Mouse (Mus musculus): ENCODE measurements around the gene Gm19935. TPM values are rescaled to one million over a fixed set of nuclear protein-coding genes. Genes with fewer than 3 reads are reported as not detected.

The Gm19935 gene
- not detected in 2 replicates for polyA plus RNA-seq (2014; fragmentation: Nextera tagmentation; extraction: Ambion mirVana)

DNA sequence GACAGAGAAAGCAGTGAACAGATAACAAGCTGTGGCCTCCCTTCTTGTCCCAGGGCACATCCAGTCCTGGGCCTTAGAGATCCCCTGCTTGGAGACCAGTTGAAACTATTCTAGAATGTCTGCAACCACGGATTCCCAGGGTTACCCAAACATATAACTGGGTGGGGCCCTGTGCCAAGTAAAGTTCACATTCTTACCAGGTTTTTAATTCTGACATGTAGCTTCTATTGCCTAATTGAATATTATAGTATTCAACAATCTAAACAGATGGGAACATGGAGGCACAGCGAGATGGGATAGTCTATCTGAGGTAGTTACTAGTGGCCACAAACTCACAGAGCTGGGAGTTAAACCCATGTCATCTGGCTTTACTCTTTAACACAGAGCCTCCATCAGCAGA lies at the start of gene Gm19935:
Gene Gm19935 (minus strand): TSS at position 101 of the 400 bp plus-strand sequence.
- 81% methylated on average over 2 of the region's 2 CpGs for WGBS (ENCODE audit: insufficient replicate concordance)
- no peak for ATAC-seq (replicated peaks; ENCODE audit: insufficient number of reproducible peaks, low FRiP score, low TSS enrichment)

DNA sequence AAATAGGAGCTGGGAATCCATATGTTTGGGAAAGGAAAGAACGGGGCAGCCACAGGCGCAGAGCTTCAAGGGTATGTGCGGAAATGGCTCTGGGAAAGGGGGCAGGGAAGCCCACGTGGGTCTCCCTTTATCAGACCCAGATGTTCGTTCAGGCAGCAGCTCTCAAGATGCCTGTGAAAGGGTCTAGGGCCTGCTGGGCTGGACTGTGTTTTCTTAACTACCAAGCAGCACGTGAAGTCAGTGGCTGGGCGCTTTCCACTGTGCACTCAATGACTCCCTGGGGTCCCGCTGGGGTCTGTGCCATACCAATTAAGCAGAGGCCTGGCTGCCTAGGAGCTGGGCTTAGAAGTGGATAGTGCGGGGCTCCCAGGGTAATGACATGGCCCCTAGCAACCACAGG lies 44.8 kb upstream of the Gm19935 start:
- H3K36me3 ChIP-seq (ENCODE audit: control insufficient read depth, insufficient read depth, low read length) = no peaks in the 10 kb centered on the region
- no peaks in the 10 kb centered on the region for H3K27me3 ChIP-seq (ENCODE audit: control insufficient read depth, insufficient read depth, low read length)
- ATAC-seq (replicated peaks; ENCODE audit: insufficient number of reproducible peaks, low FRiP score, low TSS enrichment) = peak; percentile 81
- WGBS (ENCODE audit: insufficient replicate concordance) = 4% methylated on average over 9 of the region's 9 CpGs
- no peak overlapping the region for H3K4me3 ChIP-seq (ENCODE audit: low read depth, low read length)
- no peak overlapping the region for H3K9ac ChIP-seq (ENCODE audit: low read depth, low read length)
- H3K9me3 ChIP-seq (replicated peaks; ENCODE audit: control insufficient read depth, low read length) = no peaks in the 10 kb centered on the region
- H3K27ac ChIP-seq (ENCODE audit: low read depth, low read length) = peak overlapping the region; percentile 65
- peak overlapping the region; percentile 24 for H3K4me2 ChIP-seq
- peaks cover 14% of the 10 kb centered on the region for H3K4me1 ChIP-seq (ENCODE audit: control insufficient read depth, insufficient read depth, low read length)

More for the DNA sequence above, at the start of gene Gm19935:
- no peak within 1 kb of the TSS for H3K27ac ChIP-seq (ENCODE audit: low read depth, low read length)
- no peaks in the 10 kb centered on the region for H3K27me3 ChIP-seq (ENCODE audit: control insufficient read depth, insufficient read depth, low read length)
- no peak within 1 kb of the TSS for H3K4me3 ChIP-seq (ENCODE audit: low read depth, low read length)
- H3K36me3 ChIP-seq (ENCODE audit: control insufficient read depth, insufficient read depth, low read length) = no peaks in the 10 kb centered on the region
- H3K9ac ChIP-seq (ENCODE audit: low read depth, low read length) = no peak within 1 kb of the TSS
- peaks cover 2% of the 10 kb centered on the region; the same call in 1 of the 2 replicates for H3K9me3 ChIP-seq (replicated peaks; ENCODE audit: control insufficient read depth, low read length)
- H3K4me1 ChIP-seq (ENCODE audit: control insufficient read depth, insufficient read depth, low read length) = no peaks in the 10 kb centered on the region
- no peak within 1 kb of the TSS for H3K4me2 ChIP-seq

- Histone ChIP-seq H3K4me1 (ENCODE audit: control insufficient read depth, insufficient read depth, low read length) (peaks cover 14% of the 10 kb centered on the region), H3K36me3 (ENCODE audit: control insufficient read depth, insufficient read depth, low read length) (no peaks in the 10 kb centered on the region), H3K4me2 (peak overlapping the region; percentile 24), H3K4me3 (ENCODE audit: low read depth, low read length) (no peak overlapping the region), H3K9ac (ENCODE audit: low read depth, low read length) (no peak overlapping the region), H3K27ac (ENCODE audit: low read depth, low read length) (peak overlapping the region; percentile 65), H3K9me3 (replicated peaks; ENCODE audit: control insufficient read depth, low read length) (no peaks in the 10 kb centered on the region), H3K27me3 (ENCODE audit: control insufficient read depth, insufficient read depth, low read length) (no peaks in the 10 kb centered on the region)
- 14% methylated on average over 9 of the region's 9 CpGs for WGBS (ENCODE audit: insufficient replicate concordance)
- ATAC-seq (replicated peaks; ENCODE audit: insufficient number of reproducible peaks, low FRiP score, low TSS enrichment) = 0 out of 2 replicates have a peak, but pooled peaks have one; percentile 8
Measured at GRCm38 (mm10) chr8:90861266-90861944, 44.2 kb upstream of the Gm19935 start.

DNA sequence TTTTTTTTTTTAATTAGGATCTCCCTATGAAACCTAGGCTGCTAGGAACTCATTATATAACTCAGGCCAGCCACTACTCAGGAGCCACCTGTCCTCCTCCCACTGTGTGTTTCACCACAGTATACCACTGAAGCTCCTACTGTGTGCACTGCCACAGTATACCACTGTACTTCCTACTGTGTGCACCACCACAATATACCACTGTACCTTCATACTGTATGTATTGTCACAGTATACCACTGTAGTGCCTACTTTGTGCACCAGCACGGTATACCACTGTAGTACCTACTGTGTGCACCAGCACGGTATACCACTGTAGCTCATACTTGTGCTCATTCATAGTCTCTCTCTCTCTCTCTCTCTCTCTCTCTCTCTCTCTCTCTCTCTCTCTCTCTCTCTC lies 40.9 kb upstream of the Gm19935 start:
- H3K4me3 ChIP-seq (ENCODE audit: low read depth, low read length) = no peak overlapping the region
- no peaks in the 10 kb centered on the region for H3K9me3 ChIP-seq (replicated peaks; ENCODE audit: control insufficient read depth, low read length)
- 94% methylated on average over 2 of the region's 2 CpGs for WGBS (ENCODE audit: insufficient replicate concordance)
- H3K4me2 ChIP-seq = no peak overlapping the region
- no peak for ATAC-seq (replicated peaks; ENCODE audit: insufficient number of reproducible peaks, low FRiP score, low TSS enrichment)
- H3K9ac ChIP-seq (ENCODE audit: low read depth, low read length) = no peak overlapping the region
- no peaks in the 10 kb centered on the region for H3K36me3 ChIP-seq (ENCODE audit: control insufficient read depth, insufficient read depth, low read length)
- no peak overlapping the region for H3K27ac ChIP-seq (ENCODE audit: low read depth, low read length)
- H3K27me3 ChIP-seq (ENCODE audit: control insufficient read depth, insufficient read depth, low read length) = no peaks in the 10 kb centered on the region
- peaks cover 17% of the 10 kb centered on the region for H3K4me1 ChIP-seq (ENCODE audit: control insufficient read depth, insufficient read depth, low read length)

GRCm38 (mm10) chr8:90856952-90857351 lies 39.8 kb upstream of the Gm19935 start:
- Histone ChIP-seq H3K9me3 (replicated peaks; ENCODE audit: control insufficient read depth, low read length) (no peaks in the 10 kb centered on the region), H3K27ac (ENCODE audit: low read depth, low read length) (no peak overlapping the region), H3K4me2 (no peak overlapping the region), H3K4me1 (ENCODE audit: control insufficient read depth, insufficient read depth, low read length) (peaks cover 9% of the 10 kb centered on the region; the same call in 1 of the 2 replicates), H3K9ac (ENCODE audit: low read depth, low read length) (no peak overlapping the region), H3K27me3 (ENCODE audit: control insufficient read depth, insufficient read depth, low read length) (no peaks in the 10 kb centered on the region), H3K4me3 (ENCODE audit: low read depth, low read length) (no peak overlapping the region), H3K36me3 (ENCODE audit: control insufficient read depth, insufficient read depth, low read length) (no peaks in the 10 kb centered on the region)
- ATAC-seq (replicated peaks; ENCODE audit: insufficient number of reproducible peaks, low FRiP score, low TSS enrichment) = no peak
- 77% methylated on average over 1 of the region's 1 CpGs for WGBS (ENCODE audit: insufficient replicate concordance)

GRCm38 (mm10) chr8:90856171-90856570 lies 39.0 kb upstream of the Gm19935 start:
- Histone ChIP-seq H3K27ac (ENCODE audit: low read depth, low read length) (no peak overlapping the region), H3K27me3 (ENCODE audit: control insufficient read depth, insufficient read depth, low read length) (no peaks in the 10 kb centered on the region), H3K9ac (ENCODE audit: low read depth, low read length) (no peak overlapping the region), H3K36me3 (ENCODE audit: control insufficient read depth, insufficient read depth, low read length) (no peaks in the 10 kb centered on the region), H3K4me1 (ENCODE audit: control insufficient read depth, insufficient read depth, low read length) (0 out of 2 replicates have a peak, but pooled peaks cover 3% of the 10 kb centered on the region), H3K4me3 (ENCODE audit: low read depth, low read length) (no peak overlapping the region), H3K4me2 (no peak overlapping the region), H3K9me3 (replicated peaks; ENCODE audit: control insufficient read depth, low read length) (no peaks in the 10 kb centered on the region)
- no peak for ATAC-seq (replicated peaks; ENCODE audit: insufficient number of reproducible peaks, low FRiP score, low TSS enrichment)
- 76% methylated on average over 3 of the region's 3 CpGs for WGBS (ENCODE audit: insufficient replicate concordance)

DNA sequence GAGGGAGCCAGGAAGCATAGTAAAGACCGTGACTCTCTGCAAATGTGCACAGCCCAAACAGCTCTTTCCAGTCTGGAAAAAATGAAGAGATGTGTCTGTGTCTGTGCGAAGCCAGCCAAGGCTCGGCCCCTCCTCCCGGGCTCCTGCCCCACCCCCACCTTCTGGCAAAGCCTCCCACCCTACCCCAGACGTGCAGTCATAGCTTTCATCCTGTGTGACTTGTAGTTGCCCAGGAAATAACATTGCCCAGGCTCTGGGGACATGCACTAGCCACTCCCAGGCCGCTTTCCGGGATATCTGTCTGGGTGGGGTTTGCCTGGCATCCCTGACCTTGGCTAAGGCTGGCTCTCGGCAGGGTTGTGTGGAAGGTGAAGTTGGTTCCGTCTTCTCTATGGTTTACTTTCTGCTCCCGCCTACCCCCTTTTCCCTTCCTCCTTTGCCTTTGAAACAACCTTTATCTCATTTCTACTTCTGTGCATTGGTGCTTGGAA lies 37.5 kb upstream of the Gm19935 start:
- Histone ChIP-seq H3K27me3 (ENCODE audit: control insufficient read depth, insufficient read depth, low read length) (no peaks in the 10 kb centered on the region), H3K36me3 (ENCODE audit: control insufficient read depth, insufficient read depth, low read length) (no peaks in the 10 kb centered on the region), H3K4me1 (ENCODE audit: control insufficient read depth, insufficient read depth, low read length) (0 out of 2 replicates have a peak, but pooled peaks cover 3% of the 10 kb centered on the region), H3K9me3 (replicated peaks; ENCODE audit: control insufficient read depth, low read length) (no peaks in the 10 kb centered on the region), H3K4me3 (ENCODE audit: low read depth, low read length) (no peak overlapping the region), H3K27ac (ENCODE audit: low read depth, low read length) (peak overlapping the region; percentile 54; the same call in 1 of the 2 replicates), H3K9ac (ENCODE audit: low read depth, low read length) (no peak overlapping the region), H3K4me2 (peak overlapping the region; percentile 46)
- WGBS (ENCODE audit: insufficient replicate concordance) = 14% methylated on average over 10 of the region's 10 CpGs
- ATAC-seq (replicated peaks; ENCODE audit: insufficient number of reproducible peaks, low FRiP score, low TSS enrichment) = peak; percentile 62

DNA sequence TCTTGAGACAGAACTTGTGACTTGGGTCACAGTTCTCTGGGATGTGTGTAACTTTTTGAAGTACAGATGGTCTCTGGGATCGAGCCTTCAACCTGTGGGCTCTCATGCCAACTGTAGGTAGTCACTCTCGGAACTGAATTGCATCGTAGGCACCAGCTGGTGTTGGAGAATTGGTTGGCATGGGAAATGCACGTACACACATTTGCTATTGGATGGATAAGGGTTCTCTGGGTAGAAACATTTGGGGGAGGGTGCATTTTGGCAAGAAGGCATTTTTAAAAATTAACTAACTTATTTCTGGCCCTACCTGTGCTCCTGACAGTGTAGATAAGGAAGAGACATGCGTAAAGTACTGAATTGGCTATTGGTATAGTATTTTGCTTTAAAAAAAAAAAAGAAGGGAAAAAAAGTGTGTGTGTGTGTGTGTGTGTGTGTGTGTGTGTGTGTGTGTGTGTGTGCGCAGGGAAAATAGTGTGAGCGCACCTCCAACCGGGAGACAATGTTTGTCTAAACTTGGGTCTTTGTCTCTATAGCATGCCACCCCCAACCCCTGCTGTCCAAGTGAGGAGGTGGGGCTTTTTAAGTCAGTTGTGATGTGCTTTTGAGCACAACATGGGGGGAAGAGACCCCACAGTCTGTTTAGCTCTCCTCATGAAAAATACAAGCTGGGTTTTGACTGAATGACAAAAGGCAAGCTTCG lies 36.9 kb upstream of the Gm19935 start:
- Histone ChIP-seq H3K9me3 (replicated peaks; ENCODE audit: control insufficient read depth, low read length) (no peaks in the 10 kb centered on the region), H3K4me1 (ENCODE audit: control insufficient read depth, insufficient read depth, low read length) (0 out of 2 replicates have a peak, but pooled peaks cover 5% of the 10 kb centered on the region), H3K27me3 (ENCODE audit: control insufficient read depth, insufficient read depth, low read length) (no peaks in the 10 kb centered on the region), H3K27ac (ENCODE audit: low read depth, low read length) (peak overlapping the region; percentile 54; the same call in 1 of the 2 replicates), H3K9ac (ENCODE audit: low read depth, low read length) (no peak overlapping the region), H3K36me3 (ENCODE audit: control insufficient read depth, insufficient read depth, low read length) (no peaks in the 10 kb centered on the region), H3K4me3 (ENCODE audit: low read depth, low read length) (no peak overlapping the region), H3K4me2 (peak overlapping the region; percentile 46)
- no peak for ATAC-seq (replicated peaks; ENCODE audit: insufficient number of reproducible peaks, low FRiP score, low TSS enrichment)
- WGBS (ENCODE audit: insufficient replicate concordance) = 67% methylated on average over 9 of the region's 9 CpGs
